Mouse (Mus musculus): ENCODE data around the gene Brpf3.
A peak's percentile ranks its signal among the peaks of the same experiment; 100 is the strongest.
"Not testable (repeated sequence)": the region's sequence is repeated elsewhere in the genome, so short reads cannot be mapped to it uniquely, and the experiment has no call there.

The Brpf3 gene

DNA sequence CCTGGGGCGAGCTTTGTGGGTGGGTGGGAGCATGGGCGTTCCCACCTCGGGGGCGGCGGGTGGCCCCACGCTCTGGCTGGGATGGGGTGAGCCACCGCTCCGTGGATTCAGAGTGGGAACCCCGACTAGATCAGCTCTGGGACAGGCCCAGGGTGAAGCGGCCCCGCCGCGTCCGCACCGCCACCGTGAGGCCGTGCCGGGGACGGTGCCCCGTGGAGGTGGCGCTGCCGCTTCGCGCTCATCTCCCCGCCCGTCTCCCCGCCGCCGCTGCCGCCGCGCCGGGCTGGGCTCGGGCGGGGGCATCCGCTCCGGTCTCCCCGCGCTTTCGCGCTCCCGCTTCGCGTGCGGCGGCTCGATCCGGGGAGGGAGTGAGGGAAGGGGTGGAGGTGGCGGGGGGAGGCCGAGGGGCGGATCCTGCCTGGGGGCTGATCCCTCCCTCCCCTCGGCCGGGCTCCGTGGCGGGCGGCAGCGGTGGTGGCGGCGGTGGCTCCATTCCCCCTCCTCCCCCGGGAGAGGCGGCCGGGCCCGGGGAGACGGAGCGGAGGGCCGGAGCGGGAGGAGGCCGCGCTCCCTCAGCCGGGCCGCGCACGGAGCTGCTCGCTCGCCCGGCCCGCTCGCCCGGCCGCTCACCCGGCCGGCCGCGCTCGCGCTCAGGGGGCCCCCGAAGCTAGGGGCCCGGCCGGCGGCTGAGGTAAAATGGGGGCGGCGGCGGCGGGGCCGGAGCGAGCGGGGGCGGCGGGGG lies at the start of gene Brpf3:
Gene Brpf3, plus strand, starts transcription at position 420 of the 742 bp plus-strand sequence.
- DNase-seq (ENCODE audit: low spot score in 2 of 2), result peak; percentile 52 to 60

DNA sequence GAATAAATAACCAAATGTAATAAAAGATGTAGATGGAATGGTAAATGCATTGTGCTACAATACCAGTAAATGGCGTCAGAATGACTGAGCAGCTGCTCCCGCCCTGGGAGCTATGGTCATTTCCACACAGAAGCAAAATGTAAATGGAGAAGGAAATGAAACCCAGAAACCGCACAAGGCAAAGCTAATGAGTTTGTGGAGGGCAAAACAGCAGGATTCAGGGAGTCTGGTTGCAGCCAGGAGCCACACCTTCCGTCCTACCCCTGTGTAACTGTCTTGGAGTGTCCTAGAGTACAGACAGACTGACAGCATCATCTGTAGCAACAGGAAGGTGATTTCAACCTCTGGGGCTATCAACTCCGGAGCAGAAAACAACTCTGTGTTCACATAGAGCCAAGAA lies 44.4 kb upstream of the Brpf3 start:
- DNase-seq (ENCODE audit: low spot score in 2 of 2), result no peak

DNA sequence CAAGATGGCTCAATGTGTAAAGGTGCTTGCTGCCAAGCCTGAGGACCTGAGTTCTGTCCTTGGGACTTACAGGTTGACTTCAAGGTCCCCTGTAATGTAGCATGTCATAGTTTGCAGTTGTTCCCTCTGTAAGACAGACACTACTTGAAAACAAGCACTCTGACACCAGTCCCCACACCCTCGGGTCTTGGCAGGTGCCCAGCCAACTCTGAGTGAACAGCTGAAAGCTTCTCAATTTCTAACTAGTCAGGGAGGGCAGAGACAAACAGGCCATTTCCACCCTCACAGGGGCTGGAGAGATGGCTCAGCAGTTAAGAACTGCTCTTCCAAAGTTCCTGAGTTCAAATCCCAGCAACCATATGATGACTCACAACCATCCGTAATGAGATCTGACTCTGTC lies 43.4 kb upstream of the Brpf3 start:
- no peak for DNase-seq (ENCODE audit: low spot score in 2 of 2)

DNA sequence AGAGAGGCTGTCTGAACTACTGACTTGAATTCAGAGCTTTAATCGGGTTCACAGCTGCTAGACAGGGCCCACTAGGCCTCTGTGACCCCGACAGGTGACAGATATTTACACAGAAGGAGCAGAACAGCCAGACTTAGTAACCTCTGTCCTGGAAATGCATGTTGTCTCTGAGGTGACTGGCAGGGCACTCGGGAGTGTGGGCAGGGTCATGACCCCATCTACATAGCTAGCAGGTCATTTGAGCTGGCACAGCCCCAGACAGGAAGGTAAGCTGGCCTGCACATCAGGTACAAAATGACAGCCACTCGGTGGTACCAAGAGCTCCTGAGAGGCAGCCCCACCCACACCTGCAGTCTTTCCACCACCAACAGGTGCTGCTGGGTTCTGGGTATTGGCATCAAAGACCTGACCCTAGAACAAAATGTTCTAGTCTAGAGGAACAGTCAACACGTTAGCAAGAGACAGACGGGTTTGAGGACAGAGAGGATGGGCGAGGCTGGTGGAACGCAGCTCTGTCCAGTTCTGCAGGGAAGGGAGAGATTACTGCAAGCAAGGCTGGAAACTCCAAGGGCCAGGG lies 40.1 kb upstream of the Brpf3 start:
- no peak for DNase-seq (ENCODE audit: low spot score in 2 of 2)

DNA sequence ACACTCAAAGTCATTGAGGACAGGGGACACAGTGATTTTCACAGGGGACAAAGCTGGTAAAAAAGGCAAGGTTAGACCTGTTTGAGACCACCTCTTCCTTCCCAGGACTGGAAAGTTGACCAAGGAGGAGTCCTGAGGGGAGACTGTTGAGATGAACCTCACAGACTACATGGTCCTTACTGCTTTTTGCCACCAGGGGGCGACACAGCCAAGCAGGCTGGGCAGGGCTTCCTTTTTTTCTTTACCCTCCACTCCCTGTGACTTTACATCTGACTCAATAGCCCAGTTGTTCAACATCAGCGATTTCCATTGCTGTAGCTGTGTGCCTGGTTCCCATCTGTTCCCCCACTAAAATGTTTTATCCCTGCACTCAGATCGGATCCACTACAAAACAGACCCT lies 39.0 kb upstream of the Brpf3 start:
- DNase-seq (ENCODE audit: low spot score in 2 of 2), result peak; percentile 33 to 66

DNA sequence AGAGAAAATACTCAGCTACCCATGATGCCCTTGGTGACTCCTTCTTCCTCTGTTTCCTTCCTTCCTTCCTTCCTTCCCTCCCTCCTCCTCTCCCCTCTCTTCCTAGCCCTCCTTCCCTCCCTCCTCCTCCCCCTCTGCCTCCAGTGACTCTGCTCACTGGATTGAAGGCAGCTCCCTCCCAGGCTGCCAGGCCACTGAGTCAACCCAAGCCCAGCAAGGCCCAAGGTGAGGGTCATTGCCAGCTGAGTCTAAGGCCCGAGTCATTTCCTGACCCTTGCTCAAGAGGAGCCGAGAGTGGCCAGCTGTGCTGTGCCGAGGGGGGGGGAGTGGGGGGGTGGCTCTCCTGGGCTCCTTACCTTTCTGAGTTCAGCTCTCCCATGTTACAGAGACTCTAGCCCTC lies 34.7 kb upstream of the Brpf3 start:
- DNase-seq (ENCODE audit: low spot score in 2 of 2), result no peak

DNA sequence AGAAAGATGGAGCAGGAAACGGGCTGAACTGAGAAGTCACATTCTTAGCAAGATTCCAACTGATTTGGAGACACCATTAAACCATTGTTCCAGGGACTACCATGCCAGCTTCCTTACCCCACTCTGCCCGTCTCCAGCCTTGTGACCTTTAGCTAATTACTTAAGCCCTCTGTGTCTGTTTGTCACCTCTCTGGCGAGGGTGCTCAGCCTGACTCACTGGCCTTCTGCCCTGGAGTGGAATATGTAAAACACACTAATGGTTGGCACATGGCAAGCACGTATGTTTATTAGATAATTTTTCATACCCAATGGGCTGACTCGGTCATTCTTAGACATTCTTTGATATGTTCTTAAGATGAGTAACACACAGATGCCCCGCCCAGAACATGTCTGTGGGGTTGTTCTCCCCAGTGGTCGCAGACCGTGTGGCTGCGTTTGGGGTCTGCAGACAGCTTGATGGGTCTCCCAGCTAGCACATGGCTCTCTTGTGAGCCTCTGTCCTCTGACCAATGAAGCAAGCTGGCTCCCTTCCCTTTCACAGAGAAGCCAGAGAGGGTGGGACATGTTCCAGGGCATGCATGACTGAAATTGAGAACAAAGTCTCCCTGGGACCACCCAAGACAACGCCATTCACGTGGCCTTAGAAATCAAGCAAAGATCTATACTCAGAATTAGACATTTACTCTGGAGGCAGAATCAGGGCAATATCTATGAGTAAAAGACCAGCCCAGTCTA lies 33.9 kb upstream of the Brpf3 start:
- no peak for DNase-seq (ENCODE audit: low spot score in 2 of 2)

DNA sequence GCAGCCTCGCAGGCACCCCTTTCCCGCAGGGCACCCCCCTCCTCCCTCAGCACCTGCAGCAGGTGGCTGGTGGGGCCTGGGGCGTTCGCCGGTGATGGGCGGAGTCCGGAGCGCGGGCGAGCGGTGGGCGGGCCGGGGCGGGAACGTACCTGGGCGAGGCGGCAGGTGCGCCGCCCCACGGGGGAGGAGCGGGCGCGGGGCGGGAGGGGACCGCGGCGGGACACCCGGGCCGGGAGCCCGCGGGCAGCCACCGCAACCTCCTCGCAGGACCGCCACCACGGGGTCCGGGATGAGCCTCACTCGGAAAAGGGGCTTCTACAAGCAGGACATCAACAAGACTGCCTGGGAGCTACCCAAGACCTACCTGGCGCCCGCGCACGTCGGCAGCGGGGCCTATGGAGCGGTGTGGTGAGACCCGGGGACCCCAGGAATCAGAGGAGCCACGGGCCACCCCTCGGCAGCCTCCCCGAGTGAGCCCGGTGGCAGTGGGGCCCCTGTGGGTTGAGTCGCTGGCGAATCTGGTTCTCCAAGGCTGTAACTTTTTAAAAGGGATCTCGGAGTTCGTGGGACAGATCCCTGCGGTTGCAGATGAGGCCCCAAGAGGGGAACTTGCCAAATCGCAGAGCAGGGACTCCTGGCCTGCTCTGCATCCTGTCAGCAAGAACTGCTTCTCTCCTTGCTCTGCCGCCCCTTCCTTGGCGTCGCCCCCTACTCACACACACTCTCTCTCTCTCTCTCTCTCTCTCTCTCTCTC lies 31.6 kb upstream of the Brpf3 start, which contains the start of gene Mapk13:
Gene Mapk13, plus strand, starts transcription at position 177 of the 754 bp plus-strand sequence.
- DNase-seq (ENCODE audit: low spot score in 2 of 2), result no peak

DNA sequence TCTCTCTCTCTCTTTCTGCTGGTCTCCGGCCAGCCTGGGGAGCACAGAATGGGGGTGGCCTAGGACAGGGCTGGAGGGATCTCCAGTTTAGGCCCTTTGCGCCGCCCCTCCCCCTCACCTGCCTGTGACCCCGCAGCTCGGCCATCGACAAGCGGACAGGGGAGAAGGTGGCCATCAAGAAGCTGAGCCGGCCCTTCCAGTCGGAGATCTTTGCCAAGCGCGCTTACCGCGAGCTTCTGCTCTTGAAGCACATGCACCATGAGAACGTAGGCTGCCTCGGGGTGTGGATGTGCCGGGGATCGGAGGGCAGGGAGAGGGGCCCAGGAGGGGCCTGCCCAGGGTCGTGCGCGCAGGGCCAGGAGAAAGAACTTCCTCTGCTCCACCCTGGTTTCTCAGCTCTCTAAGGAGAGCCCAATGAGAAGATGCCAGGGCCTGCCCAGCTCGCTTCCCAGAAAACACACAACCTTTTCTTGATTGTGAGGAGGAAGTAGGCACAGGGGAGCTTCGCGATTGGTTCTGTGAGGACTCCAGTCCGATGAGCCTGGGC lies 30.9 kb upstream of the Brpf3 start:
- no peak for DNase-seq (ENCODE audit: low spot score in 2 of 2)

DNA sequence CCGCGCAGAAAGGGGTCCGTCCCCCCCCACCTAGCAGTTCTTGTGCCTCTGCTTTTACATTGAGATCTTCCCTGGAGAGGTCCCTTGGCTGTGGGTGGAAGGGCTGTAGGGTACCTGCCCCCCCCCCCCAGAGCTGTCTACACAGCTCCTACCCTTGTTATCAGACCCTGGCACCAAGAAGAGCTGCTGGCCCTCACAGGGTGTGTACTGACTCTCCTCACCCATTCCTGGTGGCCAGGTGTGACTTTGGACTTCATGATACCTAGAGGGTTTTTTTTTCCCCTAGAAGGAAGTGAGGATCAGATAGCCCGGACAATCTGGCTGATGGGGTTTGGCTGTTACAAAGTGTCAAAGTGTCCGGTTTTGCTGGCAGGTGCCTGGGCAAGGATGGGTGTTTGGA lies 29.6 kb upstream of the Brpf3 start:
- DNase-seq (ENCODE audit: low spot score in 2 of 2), result no peak

DNA sequence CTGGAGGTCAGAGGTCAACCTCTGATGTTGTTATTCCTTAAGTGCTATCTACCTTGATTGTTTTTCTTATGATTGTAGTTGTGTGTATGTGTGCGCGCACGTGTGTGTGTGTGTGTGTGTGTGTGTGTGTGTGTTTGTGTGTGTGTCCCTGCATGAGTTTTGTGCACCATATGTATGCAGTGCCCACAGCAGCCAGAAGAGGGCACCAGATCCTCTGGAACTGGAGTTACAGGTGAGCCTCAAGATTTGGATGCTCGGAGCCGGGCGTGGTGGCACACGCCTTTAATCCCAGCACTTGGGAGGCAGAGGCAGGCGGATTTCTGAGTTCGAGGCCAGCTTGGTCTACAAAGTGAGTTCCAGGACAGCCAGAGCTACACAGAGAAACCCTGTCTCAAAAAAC lies 26.6 kb upstream of the Brpf3 start:
- not testable (repeated sequence) for DNase-seq (ENCODE audit: low spot score in 2 of 2)

DNA sequence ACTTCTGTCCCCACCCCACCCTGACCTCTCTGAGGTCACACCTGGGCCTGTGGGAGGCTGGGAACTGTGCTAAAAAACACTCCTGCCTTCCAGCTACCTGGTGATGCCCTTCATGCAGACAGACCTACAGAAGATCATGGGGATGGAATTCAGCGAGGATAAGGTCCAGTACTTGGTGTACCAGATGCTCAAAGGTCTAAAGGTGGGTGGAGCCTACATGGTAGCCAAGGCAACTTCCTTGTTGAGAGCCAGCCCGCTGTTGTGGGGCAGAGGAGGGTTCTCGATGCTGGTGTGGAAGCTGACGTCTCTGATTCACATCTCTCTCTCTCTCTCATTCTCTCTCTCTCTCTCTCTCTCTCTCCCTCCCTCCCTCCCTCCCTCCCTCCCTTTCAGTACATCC lies 25.7 kb upstream of the Brpf3 start:
- no peak for DNase-seq (ENCODE audit: low spot score in 2 of 2)

DNA sequence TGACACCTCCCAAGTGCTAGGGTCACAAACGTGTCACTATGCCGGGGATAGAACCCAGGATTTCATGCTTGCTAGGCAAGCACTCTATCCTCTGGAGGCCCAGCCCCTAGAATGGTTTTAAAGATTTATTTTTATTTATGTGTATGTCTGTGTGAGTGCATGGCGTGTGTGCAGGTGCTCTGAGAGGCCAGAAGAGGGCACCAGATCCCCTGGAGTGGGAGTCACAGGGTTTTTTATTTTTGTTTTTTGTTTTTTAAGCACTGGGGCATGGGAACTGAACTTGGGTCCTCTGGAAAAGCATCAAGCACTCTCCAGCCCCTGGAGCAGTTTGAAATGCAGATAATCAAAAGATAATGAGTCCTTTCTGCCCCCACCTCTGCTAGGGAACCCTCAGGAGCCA lies 24.1 kb upstream of the Brpf3 start:
- DNase-seq (ENCODE audit: low spot score in 2 of 2), result no peak

DNA sequence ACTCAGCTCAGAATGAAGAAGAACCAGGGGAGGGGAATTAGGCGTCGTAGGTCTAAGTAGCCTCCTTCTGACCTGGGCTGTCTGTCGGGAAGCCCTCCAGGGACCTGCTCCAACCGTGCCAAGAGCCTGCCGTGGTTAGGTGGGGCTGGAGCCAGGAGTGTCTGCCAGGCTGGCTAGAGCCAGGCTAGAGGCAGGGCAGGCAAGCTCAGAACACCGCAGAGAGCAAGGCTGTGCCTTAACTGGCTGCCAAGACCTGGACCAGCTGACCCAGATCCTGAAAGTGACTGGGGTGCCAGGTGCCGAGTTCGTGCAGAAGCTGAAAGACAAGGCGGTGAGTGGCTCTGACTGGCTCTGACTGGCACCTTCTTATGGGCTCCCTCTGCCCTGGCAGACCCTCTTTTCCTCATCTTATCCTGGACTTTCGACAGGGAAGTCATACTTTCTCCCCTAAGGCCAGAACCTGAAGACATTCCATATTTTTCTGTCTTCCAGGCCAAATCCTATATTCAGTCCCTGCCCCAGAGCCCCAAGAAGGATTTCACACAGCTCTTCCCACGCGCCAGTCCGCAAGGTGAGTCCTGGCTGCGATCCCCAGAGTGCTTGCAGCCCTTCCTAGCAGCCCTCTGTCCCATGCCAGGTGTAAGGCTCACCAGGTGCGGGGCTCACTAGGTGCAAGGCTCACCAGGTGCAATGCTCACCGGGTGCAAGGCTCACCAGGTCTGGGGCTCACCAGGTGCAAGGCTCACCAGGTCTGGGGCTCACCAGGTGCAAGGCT lies 23.5 kb upstream of the Brpf3 start:
- no peak for DNase-seq (ENCODE audit: low spot score in 2 of 2)

DNA sequence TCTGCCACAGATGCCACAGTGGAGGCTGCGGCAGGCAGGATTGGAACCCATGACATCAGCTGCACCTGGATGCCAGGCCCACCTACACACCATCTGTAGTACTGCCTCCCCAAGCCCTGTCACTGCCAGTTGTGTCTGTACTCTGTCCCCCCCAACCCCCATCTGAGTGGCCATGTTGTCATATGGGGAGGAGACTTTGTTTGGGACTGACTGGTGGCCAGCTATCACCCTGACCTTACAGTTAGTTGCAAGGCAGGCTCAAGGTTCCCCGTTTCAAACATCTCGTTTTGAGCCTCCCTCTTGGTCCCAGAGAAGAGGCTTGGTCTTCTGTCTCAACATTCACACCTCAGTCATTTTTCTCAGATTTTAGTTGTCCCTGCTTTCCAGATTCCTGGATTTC lies 21.2 kb upstream of the Brpf3 start:
- DNase-seq (ENCODE audit: low spot score in 2 of 2), result no peak

DNA sequence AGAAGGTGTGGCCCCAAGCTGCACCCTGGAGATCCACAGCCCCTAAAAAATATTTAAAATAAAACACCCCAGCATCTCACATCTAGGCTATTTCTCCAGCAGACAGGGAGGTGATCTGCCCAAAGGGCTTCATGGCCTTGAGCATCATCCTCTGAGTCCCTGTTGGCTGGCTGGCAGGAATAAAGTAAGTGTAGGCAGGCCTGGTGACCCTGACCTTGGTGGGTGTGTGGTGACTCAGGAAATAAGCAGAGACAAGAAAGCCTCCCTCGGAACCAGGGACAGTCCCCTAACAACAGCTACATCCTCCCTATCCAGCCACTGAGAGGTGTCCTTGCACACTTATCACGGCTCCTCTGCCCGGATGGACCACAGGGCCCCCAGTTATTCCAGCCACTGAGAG lies 20.1 kb upstream of the Brpf3 start:
- DNase-seq (ENCODE audit: low spot score in 2 of 2), result no peak

DNA sequence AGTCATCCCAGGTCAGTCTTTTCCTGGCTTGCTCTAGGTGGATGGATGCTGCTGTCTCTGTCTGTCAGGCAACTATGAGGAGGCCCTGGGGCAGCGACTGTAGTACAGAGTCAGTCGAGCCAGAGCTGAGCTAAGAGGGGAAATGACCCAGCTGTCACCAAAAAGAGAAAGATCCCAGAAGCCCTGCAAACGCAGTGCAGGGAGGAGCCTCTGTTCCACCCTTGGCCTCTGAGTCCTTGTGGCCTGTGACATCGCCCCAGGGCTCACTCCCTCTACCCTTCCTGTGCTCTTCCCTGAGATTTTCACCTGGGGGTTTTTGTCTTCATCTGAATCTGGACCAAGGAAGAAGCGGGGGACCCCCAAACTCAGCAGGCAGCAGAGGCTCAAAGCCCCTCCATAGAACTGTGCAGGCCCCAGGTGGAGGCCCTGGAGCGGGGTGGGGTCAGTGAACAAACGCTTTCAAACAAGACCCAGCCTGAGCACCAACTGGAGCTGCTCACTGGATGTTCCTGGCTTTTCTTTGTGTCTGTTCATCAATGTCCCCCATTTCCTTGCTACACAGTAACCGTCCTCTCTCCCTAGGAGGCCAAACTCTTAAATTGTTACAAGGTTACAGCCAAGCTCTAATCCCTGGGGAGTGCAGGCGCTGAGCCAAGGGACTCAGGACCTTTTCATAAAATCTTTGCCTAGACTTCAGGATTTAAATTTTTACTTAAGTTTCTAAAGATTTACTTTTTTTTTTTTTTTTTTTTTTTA lies 19.4 kb upstream of the Brpf3 start:
- no peak for DNase-seq (ENCODE audit: low spot score in 2 of 2)

DNA sequence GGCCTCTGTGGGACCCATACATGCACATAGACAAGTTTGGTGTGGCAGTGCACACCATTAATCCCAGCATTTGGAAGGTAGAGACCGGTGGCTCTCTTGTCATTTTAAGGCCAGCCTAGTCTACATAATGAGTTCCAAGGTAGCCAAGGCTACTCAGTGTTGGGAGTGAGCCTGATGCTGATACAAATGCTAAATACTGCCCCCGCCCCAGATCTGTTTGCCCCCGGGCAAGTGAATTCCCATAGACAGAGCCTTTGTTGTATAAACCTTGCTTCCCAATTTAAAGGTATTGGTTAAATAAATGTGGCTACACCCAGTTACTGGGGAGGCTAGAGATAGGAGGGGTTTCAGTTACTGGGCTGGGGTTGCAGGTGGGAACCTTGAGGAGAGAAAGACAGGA lies 15.9 kb upstream of the Brpf3 start:
- no peak for DNase-seq (ENCODE audit: low spot score in 2 of 2)

DNA sequence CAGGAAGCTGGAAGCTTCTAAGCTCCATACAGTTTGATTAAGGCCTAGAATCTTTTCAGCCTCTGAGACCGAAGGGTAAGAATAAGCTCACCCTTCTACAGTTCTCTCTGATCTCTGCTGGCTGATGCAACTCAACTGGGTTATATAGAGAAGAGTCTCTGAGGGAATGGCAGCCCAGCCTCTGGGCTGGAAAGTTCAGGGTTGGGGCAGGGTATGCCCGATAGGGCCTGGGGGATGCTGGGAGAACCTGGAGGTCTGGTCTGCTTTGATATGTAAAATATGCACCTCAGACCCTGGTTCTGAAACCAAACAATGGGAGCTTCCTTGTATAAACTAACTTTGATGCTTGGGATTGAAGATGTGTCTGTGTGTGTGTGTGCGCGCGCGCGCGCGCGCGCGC lies 13.4 kb upstream of the Brpf3 start:
- DNase-seq (ENCODE audit: low spot score in 2 of 2), result no peak

DNA sequence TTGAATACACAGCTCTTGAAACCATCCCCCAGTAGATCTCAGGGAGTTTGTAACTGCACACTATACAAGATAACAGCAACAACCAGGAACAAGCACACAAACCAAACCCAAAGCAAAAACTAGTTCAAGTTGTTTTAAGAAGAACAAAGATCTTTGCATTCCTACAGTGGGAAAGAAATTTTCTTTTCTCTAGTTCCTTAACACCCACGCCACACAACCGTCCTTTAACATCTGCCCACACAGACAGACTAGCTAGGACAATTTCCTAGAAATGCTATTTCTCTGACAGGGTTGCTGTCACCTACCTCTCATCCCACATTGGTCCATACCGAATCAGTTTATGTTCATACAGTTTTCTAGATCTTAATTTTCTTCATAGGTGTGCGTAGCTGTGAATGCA lies 3.9 kb upstream of the Brpf3 start:
- no peak for DNase-seq (ENCODE audit: low spot score in 2 of 2)
